ENCODE assay signal across 19 mouse cellular contexts in genomic region chr4:114304654-114305053, GRCm38 (mm10).
"Had no signal": no experiment of that assay in that cellular context is flagged by ENCODE, and none has a peak within 500 bp of the region (broad histone marks: within the 10 kb centered on the region; RNA-seq: fewer than 3 reads in every experiment).

No protein-coding gene starts in this region.

- H3K36me3 ChIP-seq: limb, embryonic 10.5 days; limb, embryonic 13.5 days; liver, embryonic 13.5 days; midbrain, embryonic 10.5 days; midbrain, embryonic 13.5 days; stomach, embryonic 15.5 days had no signal

- H3K4me1 ChIP-seq: limb, embryonic 10.5 days; limb, embryonic 13.5 days; liver, embryonic 13.5 days; megakaryocyte, embryonic 14.5 days; midbrain, embryonic 13.5 days; stomach, embryonic 15.5 days had no signal

- H3K4me3 ChIP-seq: limb, embryonic 10.5 days; limb, embryonic 13.5 days; liver, embryonic 13.5 days; megakaryocyte, embryonic 14.5 days; midbrain, embryonic 10.5 days; midbrain, embryonic 13.5 days; myocyte; stomach, embryonic 15.5 days had no signal

- H3K9ac ChIP-seq: limb, embryonic 13.5 days; liver, embryonic 13.5 days; midbrain, embryonic 13.5 days; stomach, embryonic 15.5 days had no signal

- H3K4me2 ChIP-seq: limb, embryonic 13.5 days; liver, embryonic 13.5 days; midbrain, embryonic 13.5 days; stomach, embryonic 15.5 days had no signal

- H3K27me3 ChIP-seq: liver, embryonic 13.5 days; megakaryocyte, embryonic 14.5 days; midbrain, embryonic 13.5 days; stomach, embryonic 15.5 days had no signal

- DNase-seq: liver; liver, embryonic 13.5 days; lung, adult 2 months; right cerebral cortex, adult 18-20 months; right cerebral cortex, postnatal 14 days; right cerebral cortex, postnatal 4 days; spleen, adult 18-20 months; thymus, postnatal 25 days had no signal

- H3K9me3 ChIP-seq: limb, embryonic 10.5 days; limb, embryonic 13.5 days; liver, embryonic 13.5 days; megakaryocyte, embryonic 14.5 days; midbrain, embryonic 10.5 days; midbrain, embryonic 13.5 days; stomach, embryonic 15.5 days had no signal

- H3K27ac ChIP-seq: hindbrain, postnatal 0 days; limb, embryonic 10.5 days; limb, embryonic 13.5 days; liver, embryonic 13.5 days; midbrain, embryonic 10.5 days; midbrain, embryonic 13.5 days; stomach, embryonic 15.5 days had no signal

- ATAC-seq: hindbrain, postnatal 0 days; inflammation-experienced regulatory T-cells, adult 6 months; lung, postnatal 0 days; midbrain, embryonic 13.5 days; midbrain, embryonic 16.5 days had no signal
